Mouse (Mus musculus) cerebellum, adult 2 months (tissue): ENCODE measurements around the gene Gm16253. TPM values are rescaled to one million over a fixed set of nuclear protein-coding genes. Genes with fewer than 3 reads are reported as not detected.
A peak's percentile ranks its signal among the peaks of the same experiment; 100 is the strongest.

ENCODE experiments used
- DNase-seq, 2 experiments: peaks; one replicate each; pipeline ENCODE4 v3.0.0; 2021
- H3K27ac ChIP-seq: fragments of 200-500 bp; 2 replicates; pipeline ENCODE4 v1.5.1; 2012; ENCODE audit warnings: low read length, control low read depth, inconsistent platforms; ENCODE audit not compliant: insufficient read depth
- H3K27me3 ChIP-seq: fragments of 200-500 bp; 2 replicates; pipeline ENCODE4 v1.6.1; 2012; ENCODE audit warnings: inconsistent platforms, mild to moderate bottlenecking, low read length, moderate library complexity; ENCODE audit not compliant: control insufficient read depth, insufficient read depth
- H3K4me1 ChIP-seq: fragments of 200-500 bp; 2 replicates; pipeline ENCODE4 v1.6.1; 2011; ENCODE audit warnings: low read length; ENCODE audit not compliant: control insufficient read depth, insufficient read depth
- H3K4me3 ChIP-seq: fragments of 200-500 bp; replicated peaks from 2 replicates; pipeline ENCODE3; 2011; ENCODE audit warnings: mild to moderate bottlenecking, low read depth, low read length, control low read depth; ENCODE audit not compliant: insufficient read depth
- CTCF ChIP-seq: fragments of 200-500 bp; IDR thresholded peaks from 2 replicates; pipeline ENCODE4 v1.5.1; 2011; ENCODE audit warnings: low read depth, mild to moderate bottlenecking, control low read depth, low read length, moderate library complexity, borderline replicate concordance; ENCODE audit not compliant: insufficient read depth
- POLR2A ChIP-seq: fragments of 200-500 bp; IDR thresholded peaks from 2 replicates; pipeline ENCODE4 v1.6.1; 2011; ENCODE audit warnings: low read length, control low read depth, borderline replicate concordance; ENCODE audit not compliant: insufficient read depth
- WGBS: fragments of 180-500 bp; shearing (Covaris S2); methylation state at CpG from one replicate; pipeline ENCODE4 v1.1.7; 2018; 5-methylcytosine and 5-hydroxymethylcytosine counted together
- polyA plus RNA-seq: library from polyadenylated mRNA; depleted of rRNA; stranded (reverse); fragments of >200 nt; gene quantifications from 2 replicates; pipeline ENCODE4 v1.2.3, GENCODE M21; 2012

Gm16253 gene
- polyA plus RNA-seq, 1 experiment, result not detected

DNA sequence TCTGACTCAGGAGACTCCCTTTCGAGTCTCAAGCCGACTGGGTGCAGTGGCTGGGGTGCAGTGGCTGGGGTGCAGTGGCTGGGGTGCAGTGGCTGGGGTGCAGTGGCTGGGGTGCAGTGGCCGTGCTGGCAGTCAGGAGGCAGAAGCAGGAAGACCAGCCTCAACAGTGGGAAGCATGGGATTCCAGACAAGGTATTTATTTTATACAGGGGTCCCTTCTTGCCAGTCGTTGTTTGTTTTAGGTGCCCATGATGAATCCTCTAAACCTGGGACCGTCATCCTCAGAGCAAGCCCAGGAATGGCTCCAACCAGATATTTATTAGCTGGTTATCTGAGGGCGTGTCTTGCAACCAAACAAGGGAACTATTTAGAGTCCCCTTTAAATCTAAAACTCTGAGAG lies 23.2 kb upstream of the Gm16253 start:
- H3K27ac ChIP-seq, result no peak overlapping the region
- TF ChIP-seq CTCF (no peak), POLR2A (no peak)
- 88% methylated on average over 6 of the region's 6 CpGs for WGBS
- DNase-seq, result no peak
- no peaks in the 10 kb centered on the region; the same call in 1 of the 2 replicates for H3K4me1 ChIP-seq
- H3K27me3 ChIP-seq, result no peaks in the 10 kb centered on the region
- no peak overlapping the region for H3K4me3 ChIP-seq

DNA sequence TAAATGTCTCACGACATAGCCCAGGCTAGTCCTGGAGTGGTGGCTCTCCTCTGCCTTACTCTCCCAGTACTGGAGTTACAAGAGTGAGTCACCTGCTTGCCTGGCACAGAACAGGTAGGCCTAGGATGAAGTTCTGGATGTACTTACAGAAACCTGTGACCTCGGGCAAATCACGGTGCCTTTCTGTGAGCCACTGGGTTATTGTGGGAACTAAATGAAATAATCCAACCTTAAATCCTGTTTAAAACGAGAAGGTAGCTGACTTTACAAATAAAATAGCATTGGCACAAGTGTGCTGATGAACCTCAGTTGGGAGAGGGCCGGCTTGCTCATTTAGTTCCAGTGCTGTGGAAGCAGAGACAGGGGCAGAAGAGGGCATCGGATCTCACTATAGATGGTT lies 22.5 kb upstream of the Gm16253 start:
- no peak for DNase-seq
- H3K27ac ChIP-seq, result no peak overlapping the region
- TF ChIP-seq POLR2A, result no peak
- TF ChIP-seq CTCF, result no peak
- H3K27me3 ChIP-seq, result no peaks in the 10 kb centered on the region
- H3K4me1 ChIP-seq, result no peaks in the 10 kb centered on the region; the same call in 1 of the 2 replicates
- WGBS, result 91% methylated on average over 6 of the region's 6 CpGs
- H3K4me3 ChIP-seq, result no peak overlapping the region

DNA sequence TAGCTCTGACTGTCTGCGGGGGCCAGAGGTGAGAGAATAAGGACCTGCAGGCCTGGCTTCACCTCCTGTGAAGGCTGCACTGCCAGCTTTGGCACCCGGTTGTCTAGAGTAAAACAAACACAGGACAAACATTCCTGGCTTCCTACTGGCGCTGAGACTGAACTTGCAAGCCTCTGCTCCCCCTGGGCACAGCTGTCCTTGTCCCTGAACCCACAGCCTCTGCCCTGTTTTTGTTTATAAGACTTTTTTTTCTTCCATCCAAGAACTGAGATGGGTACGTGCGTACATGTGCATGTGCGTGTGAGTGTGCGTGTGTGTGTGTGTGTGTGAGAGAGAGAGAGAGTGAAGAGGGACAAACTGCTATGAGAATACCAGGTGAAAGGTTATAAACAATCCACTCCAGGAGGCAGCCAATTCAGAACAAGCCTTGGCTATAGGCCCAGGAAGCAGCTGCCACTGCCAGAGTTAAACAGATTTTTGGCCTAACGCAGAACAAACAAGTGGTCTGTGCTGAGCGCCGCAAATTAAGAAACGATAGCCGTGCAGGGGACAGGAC lies 21.7 kb upstream of the Gm16253 start:
- Histone ChIP-seq H3K4me3 (no peak overlapping the region), H3K27me3 (no peaks in the 10 kb centered on the region), H3K27ac (no peak overlapping the region), H3K4me1 (no peaks in the 10 kb centered on the region; the same call in 1 of the 2 replicates)
- TF ChIP-seq POLR2A, result no peak
- no peak for TF ChIP-seq CTCF
- 43% methylated on average over 12 of the region's 12 CpGs for WGBS
- DNase-seq, result peak in 1 of 2 experiments; percentile 44

DNA sequence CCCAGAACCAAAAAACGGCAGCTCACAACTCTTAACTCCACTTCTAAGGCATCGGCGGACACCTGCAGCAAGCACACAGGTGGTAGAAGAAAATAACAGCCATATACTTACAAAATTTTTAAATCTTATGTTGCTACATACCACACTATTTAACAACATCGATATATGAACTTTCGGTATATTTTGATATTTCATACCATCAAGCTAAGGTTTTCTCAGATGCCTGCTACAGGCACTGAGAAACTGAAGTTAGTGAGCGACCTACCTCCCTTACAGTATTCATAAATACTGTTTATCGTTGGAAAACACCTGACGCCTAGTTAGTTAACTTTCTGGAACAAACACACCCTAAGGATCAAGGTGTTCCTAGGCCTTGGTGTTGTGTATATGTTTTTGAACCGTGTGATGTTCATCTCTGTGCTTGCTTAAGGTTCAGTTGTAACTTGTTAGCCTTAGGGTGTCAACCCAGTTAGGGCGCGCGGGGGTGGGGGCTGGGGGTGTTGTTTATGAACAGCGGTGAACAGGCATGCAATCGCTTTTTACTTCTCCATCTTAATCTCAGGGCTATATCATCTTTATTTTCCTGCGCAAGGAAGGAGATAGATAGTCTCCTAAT lies 20.7 kb upstream of the Gm16253 start:
- 89% methylated on average over 15 of the region's 15 CpGs for WGBS
- no peaks in the 10 kb centered on the region for H3K27me3 ChIP-seq
- TF ChIP-seq CTCF (no peak), POLR2A (no peak)
- H3K4me3 ChIP-seq, result no peak overlapping the region
- no peaks in the 10 kb centered on the region; the same call in 1 of the 2 replicates for H3K4me1 ChIP-seq
- DNase-seq, result no peak
- no peak overlapping the region for H3K27ac ChIP-seq

DNA sequence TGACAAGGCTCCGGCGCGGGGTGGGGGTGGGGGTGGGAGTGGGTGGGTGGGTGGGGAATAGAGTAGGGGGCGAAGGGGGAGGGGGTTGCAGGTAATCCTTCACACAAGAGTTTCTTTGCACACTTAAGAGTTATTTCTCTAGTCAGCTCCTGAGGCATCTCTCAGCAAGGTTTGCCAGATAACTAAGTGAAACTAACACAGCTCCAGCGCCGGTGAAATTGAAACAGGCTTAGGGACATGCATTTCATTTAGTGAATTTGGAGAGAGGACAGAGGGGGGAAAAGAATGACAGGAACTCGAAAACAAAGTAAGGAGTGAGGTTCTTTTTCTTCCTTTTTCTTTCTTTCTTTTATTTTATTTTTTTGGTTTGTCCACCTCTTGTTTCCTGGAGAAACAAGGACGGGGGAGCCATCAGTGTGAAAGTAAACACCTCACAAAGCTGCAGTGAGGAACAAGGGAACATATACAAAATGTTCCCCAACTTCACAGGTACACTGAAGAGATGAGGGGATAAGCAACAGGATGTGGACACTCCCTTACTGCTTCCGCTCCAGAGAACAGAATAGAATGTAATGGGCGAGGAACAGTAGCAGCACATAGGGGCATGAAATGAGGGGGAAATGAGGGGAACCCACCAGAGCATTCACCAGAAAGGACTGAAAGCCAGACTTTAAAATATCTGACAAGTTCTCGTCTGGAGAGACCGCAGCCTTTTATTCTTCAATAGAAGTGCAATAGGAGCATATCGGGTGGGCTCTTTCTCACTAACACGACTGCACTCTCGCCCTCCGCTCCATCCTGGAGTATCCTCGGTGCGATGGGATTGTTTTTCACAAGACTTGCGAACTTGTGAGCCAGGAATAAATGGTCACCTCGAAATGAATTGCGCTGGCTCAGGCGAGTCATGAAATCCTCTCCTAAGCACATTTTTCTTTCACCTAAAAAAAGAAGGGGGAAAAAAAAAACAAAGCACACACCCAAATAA lies 19.8 kb upstream of the Gm16253 start:
- peak in 1 of 2 experiments; percentile 17 for DNase-seq
- H3K27ac ChIP-seq, result 0 out of 2 replicates have a peak overlapping the region, but pooled peaks have one; percentile 4
- H3K27me3 ChIP-seq, result no peaks in the 10 kb centered on the region
- 11% methylated on average over 22 of the region's 22 CpGs for WGBS
- H3K4me3 ChIP-seq, result peak overlapping the region; percentile 62
- no peak for TF ChIP-seq POLR2A
- TF ChIP-seq CTCF, result no peak
- no peaks in the 10 kb centered on the region; the same call in 1 of the 2 replicates for H3K4me1 ChIP-seq

DNA sequence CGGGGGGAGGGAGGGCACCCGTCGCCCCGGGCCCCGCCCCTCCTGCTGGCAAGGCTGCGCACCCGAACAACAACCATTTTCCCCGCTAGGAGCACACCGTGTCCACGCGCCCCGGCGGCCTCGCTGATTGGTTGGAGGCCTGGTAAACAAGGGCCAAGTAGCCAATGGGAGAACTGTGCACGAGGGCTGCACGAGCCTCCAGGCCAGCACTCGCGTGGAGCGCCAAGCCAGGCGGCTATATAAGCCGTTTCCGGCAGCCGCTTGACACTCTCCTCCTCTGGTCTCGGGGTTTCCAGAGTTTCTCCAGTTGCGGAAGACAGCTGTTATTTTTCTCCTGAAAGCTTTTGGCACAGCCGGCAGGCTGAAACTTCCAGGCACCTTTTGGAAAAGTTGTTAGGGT lies 19.1 kb upstream of the Gm16253 start, which contains the start of gene Txnip:
Gene Txnip, plus strand, starts transcription at position 264 of the 400 bp plus-strand sequence.
- 0 out of 2 replicates have a peak within 1 kb of the TSS, but pooled peaks have one; percentile 4 for H3K27ac ChIP-seq
- H3K27me3 ChIP-seq, result no peaks in the 10 kb centered on the region
- 1% methylated on average over 26 of the region's 26 CpGs for WGBS
- peak; percentile 92 to 96 for DNase-seq
- peak within 1 kb of the TSS; percentile 62 for H3K4me3 ChIP-seq
- no peaks in the 10 kb centered on the region; the same call in 1 of the 2 replicates for H3K4me1 ChIP-seq
- TF ChIP-seq POLR2A, result peak; percentile 55; the same call in 1 of the 2 replicates
- peak; percentile 13; the same call in 1 of the 2 replicates for TF ChIP-seq CTCF

DNA sequence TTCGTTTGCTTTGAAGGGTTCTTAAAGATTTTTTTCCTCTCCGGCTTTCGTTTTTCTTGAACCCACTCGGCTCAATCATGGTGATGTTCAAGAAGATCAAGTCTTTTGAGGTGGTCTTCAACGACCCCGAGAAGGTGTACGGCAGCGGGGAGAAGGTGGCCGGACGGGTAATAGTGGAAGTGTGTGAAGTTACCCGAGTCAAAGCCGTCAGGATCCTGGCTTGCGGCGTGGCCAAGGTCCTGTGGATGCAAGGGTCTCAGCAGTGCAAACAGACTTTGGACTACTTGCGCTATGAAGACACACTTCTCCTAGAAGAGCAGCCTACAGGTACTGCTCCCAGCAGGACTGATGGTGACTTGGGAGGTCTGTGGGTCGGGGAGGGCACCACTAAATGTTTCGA lies 18.6 kb upstream of the Gm16253 start:
- H3K4me1 ChIP-seq, result no peaks in the 10 kb centered on the region; the same call in 1 of the 2 replicates
- TF ChIP-seq POLR2A (no peak), CTCF (no peak)
- DNase-seq, result no peak
- WGBS, result 5% methylated on average over 17 of the region's 17 CpGs
- H3K4me3 ChIP-seq, result peak overlapping the region; percentile 62
- H3K27ac ChIP-seq, result no peak overlapping the region
- no peaks in the 10 kb centered on the region for H3K27me3 ChIP-seq
